Mouse (Mus musculus) v-Abl transformed pro-B cells (cell line): Measurements from ENCODE around the gene Cyp2c39.
"Not testable (repeated sequence)": the region's sequence is repeated elsewhere in the genome, so short reads cannot be mapped to it uniquely, and the experiment has no call there.

ENCODE experiments used
- in situ Hi-C, 2 experiments: fragments of 400-800 bp; cut with MboI; formaldehyde crosslinking; loops; one replicate each; pipeline ENCODE4 v1.15.1; 2025; ENCODE audit not compliant: unreplicated experiment in 2 of 2

Gene Cyp2c39

DNA sequence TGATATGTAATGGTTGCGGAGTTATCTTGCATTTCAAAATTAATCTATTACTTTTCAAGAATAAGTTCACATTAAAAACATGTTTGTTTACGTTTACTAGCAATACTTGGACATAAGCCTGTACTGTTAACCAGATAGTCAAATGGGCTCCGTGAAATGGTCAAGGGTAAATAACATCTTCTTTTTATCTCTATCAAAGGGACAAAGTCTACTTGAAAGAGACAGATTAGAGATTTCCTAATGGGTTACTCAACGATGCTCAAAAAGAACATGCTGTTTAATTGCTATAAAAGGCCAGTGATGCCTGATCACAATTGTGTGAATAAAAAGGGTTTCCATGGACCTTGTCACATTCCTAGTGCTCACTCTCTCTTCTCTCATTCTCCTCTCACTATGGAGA lies at the start of gene Cyp2c39:
Gene Cyp2c39, plus strand, starts transcription at position 329 of the 400 bp plus-strand sequence.
- in situ Hi-C loops, result no loop called here

DNA sequence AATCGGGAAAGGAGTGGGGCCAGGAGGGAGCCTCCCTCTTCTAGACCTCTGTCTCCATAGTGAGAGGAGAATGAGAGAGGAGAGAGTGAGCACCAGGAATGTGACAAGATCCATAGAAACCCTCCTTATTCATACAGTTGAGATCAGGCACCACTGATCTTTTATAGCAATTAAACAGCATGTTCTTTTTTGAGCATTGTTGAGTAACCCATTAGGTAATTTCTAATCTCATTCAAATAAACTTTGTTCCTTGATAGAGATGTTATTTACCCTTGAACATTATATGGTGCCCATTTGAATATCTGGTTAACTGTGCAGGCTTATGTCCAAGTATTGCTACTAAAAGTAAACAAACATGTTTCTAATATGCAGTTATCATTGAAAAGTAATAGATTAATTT lies 47.7 kb upstream of the Cyp2c39 start, which contains the start of gene Cyp2c38:
Gene Cyp2c38, minus strand, starts transcription at position 135 of the 400 bp plus-strand sequence.
- in situ Hi-C loops, result no loop called here

DNA sequence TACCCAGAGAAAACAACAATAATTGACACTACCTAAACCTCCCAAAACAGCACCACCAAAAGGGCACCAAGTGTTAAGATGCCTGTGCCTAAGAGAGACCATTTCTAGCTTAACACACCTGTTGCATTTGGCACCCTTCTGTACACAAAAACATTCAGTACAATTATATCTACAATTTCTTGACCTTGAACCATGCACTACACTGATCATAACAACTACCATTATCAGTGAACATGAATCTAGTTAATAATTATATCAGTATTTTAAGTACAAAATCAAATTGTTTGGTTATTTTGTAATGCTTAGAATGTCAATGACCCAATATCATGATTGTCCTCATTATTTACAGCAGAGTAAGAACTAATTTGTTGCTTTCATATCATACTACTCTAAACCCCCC lies 46.7 kb upstream of the Cyp2c39 start:
- in situ Hi-C loops, result no loop called here

DNA sequence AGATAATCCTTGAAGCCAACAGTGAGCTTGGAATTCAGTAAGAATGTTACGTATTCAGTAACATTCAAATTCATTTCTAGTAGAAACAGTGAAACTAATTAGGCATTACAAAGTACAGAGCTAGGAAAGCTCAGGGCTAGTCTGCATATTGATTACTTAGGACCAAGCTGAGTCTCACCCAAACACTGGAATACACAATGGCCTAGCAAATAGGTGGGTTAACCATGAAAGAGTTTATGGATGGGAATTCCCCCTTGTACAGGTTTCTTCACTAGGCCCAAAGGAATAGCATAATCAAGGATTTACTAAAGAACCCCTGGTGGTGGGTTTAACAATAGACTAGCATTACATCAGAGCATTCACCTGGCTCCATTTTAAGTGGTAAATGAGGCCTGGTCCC lies 26.7 kb upstream of the Cyp2c39 start:
- in situ Hi-C loops, result not testable (repeated sequence)

DNA sequence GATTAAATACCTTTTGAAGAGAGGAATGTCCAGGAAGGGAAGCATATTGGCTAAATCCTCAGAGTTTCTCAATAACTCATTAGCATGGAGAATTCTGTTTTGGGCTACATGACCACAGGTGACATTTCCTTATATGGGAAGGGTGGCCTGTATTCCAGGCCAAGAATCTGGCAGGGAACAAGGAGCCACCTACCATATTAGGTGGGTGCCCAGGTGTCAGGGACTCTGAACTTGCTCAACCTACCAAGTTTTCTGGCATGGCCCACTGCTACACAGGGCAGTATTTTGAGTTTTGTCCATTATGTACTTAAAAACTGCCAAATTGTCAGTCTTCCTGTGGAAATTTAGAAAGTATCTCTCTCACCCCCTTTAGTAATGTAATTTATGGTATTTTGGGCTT lies 4.3 kb upstream of the Cyp2c39 start:
- in situ Hi-C loops, result no loop called here

DNA sequence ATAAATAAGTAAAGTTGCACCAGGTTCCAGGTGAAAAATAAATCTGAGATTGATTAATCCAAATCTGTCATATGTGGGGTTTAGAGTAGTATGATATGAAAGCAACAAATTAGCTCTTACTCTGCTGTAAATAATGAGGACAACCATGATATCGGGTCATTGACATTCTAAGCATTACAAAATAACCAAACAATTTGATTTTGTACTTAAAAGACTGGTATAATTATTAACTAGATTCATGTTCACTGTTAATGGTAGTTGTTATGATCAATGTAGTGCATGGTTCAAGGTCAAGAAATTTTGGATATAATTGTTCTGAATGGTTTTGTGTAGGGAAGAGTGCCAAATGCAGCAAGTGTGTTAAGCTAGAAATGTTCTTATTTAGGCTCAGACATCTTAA lies 1.1 kb upstream of the Cyp2c39 start:
- in situ Hi-C loops, result no loop called here
